Mouse (Mus musculus) olfactory bulb, adult 2 months (tissue): Measurements from ENCODE around the gene Iqsec1.

ENCODE experiments used
- CTCF ChIP-seq: fragments of 200-500 bp; IDR thresholded peaks from 2 replicates; pipeline ENCODE4 v1.5.1; 2012; ENCODE audit warnings: low read depth, mild to moderate bottlenecking, low read length, moderate library complexity; ENCODE audit not compliant: insufficient read depth
- POLR2A ChIP-seq: fragments of 200-500 bp; IDR thresholded peaks from 2 replicates; pipeline ENCODE4 v1.6.1; 2012; ENCODE audit warnings: mild to moderate bottlenecking, low read depth, low read length, moderate library complexity; ENCODE audit not compliant: insufficient read depth

DNA sequence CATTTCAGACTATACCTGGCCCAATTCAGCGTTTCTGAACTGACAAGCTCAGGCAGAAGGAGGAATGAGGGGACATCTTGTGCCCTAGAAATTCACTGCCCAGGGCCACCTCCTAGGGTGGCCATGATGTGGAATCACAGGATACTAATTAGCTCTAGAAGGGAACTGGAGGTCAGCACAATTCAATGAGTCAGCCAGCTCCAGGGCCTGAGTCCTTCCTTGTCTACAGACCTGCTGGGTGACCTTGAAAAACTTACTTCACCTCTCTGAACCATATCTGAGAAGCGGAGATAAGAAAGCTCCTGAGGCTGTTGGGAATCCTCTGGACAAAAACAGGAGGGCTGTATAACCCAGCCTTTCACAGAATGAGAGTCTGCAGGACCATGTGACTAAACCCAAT lies 59.7 kb downstream of the Iqsec1 start:
- no peak for TF ChIP-seq POLR2A
- no peak for TF ChIP-seq CTCF
